Mouse (Mus musculus) kidney, adult 2 months (tissue): ENCODE data around the gene Ssbp1.

ENCODE experiments used
- CTCF ChIP-seq: fragments of 200-500 bp; conservative IDR thresholded peaks from 2 replicates; pipeline ENCODE4 v1.5.1; 2011; ENCODE audit warnings: low read depth, mild to moderate bottlenecking, control low read depth, low read length, moderate library complexity, mixed read lengths; ENCODE audit not compliant: insufficient read depth, insufficient read length
- POLR2A ChIP-seq: fragments of 200-500 bp; IDR thresholded peaks from one replicate; pipeline ENCODE4 v1.6.1; 2011; ENCODE audit warnings: low read depth, low read length, control low read depth

GRCm38 (mm10) chr6:40423013-40423412 is 48.1 kb upstream of the Ssbp1 start:
- TF ChIP-seq CTCF (no peak), POLR2A (no peak)
